Mouse (Mus musculus) forebrain, embryonic 11.5 days (tissue): ENCODE data around the gene Tmem237. TPM values are rescaled to one million over a fixed set of nuclear protein-coding genes. Genes with fewer than 3 reads are reported as not detected.

Experiments used
- ATAC-seq: fragments of 200-750 bp; cut with Nextera tagmentation; replicated peaks from 2 replicates; pipeline ENCODE4 v1.8.0; 2017; ENCODE audit warnings: moderate TSS enrichment; ENCODE audit not compliant: low FRiP score
- DNase-seq: peaks from one replicate; pipeline ENCODE4 v3.0.0-alpha.2; 2017; ENCODE audit warnings: low spot score
- H3K27ac ChIP-seq: fragments of 300-500 bp; sonication (generic); 2 replicates; pipeline ENCODE4 v1.5.1; 2014; ENCODE audit warnings: low read depth, low read length
- H3K27me3 ChIP-seq: fragments of 300-500 bp; sonication (generic); 2 replicates; pipeline ENCODE4 v1.6.1; 2014; ENCODE audit warnings: mild to moderate bottlenecking, low read length, mixed read lengths; ENCODE audit not compliant: control insufficient read depth, insufficient read depth
- H3K36me3 ChIP-seq: fragments of 300-500 bp; sonication (generic); 2 replicates; pipeline ENCODE4 v1.6.1; 2014; ENCODE audit warnings: mild to moderate bottlenecking, low read length, moderate library complexity, mixed read lengths; ENCODE audit not compliant: control insufficient read depth, insufficient read depth
- H3K4me1 ChIP-seq: fragments of 300-500 bp; sonication (generic); replicated peaks from 2 replicates; pipeline ENCODE4 v1.6.1; 2014; ENCODE audit warnings: low read length, mixed read lengths; ENCODE audit not compliant: control insufficient read depth, insufficient read depth
- H3K4me2 ChIP-seq: fragments of 300-500 bp; sonication (generic); 2 replicates; pipeline ENCODE4 v1.6.1; 2014; ENCODE audit warnings: low read depth, mild to moderate bottlenecking, low read length, moderate library complexity, mixed read lengths; ENCODE audit not compliant: severe bottlenecking
- H3K4me3 ChIP-seq: fragments of 300-500 bp; sonication (generic); 2 replicates; pipeline ENCODE4 v1.5.1; 2014; ENCODE audit warnings: low read depth, low read length
- H3K9ac ChIP-seq: fragments of 300-500 bp; sonication (generic); 2 replicates; pipeline ENCODE4 v1.6.1; 2014; ENCODE audit warnings: low read length
- H3K9me3 ChIP-seq: fragments of 300-500 bp; sonication (generic); 2 replicates; pipeline ENCODE4 v1.6.1; 2016; ENCODE audit warnings: low read length, mixed read lengths; ENCODE audit not compliant: control insufficient read depth
- WGBS: fragments of 180-500 bp; shearing (Covaris S2); extraction: QIAGEN DNeasy Blood & Tissue Kit; methylation state at CpG from one replicate; pipeline ENCODE4 v1.1.7; 2014; 5-methylcytosine and 5-hydroxymethylcytosine counted together
- polyA plus RNA-seq: library from polyadenylated mRNA; unstranded; fragments of >200 nt; fragmentation: Nextera tagmentation; extraction: Ambion mirVana; gene quantifications from 2 replicates; pipeline ENCODE4 v1.2.1, GENCODE M21; 2014

Tmem237 gene
- 54.9 TPM in 2 replicates for polyA plus RNA-seq

DNA sequence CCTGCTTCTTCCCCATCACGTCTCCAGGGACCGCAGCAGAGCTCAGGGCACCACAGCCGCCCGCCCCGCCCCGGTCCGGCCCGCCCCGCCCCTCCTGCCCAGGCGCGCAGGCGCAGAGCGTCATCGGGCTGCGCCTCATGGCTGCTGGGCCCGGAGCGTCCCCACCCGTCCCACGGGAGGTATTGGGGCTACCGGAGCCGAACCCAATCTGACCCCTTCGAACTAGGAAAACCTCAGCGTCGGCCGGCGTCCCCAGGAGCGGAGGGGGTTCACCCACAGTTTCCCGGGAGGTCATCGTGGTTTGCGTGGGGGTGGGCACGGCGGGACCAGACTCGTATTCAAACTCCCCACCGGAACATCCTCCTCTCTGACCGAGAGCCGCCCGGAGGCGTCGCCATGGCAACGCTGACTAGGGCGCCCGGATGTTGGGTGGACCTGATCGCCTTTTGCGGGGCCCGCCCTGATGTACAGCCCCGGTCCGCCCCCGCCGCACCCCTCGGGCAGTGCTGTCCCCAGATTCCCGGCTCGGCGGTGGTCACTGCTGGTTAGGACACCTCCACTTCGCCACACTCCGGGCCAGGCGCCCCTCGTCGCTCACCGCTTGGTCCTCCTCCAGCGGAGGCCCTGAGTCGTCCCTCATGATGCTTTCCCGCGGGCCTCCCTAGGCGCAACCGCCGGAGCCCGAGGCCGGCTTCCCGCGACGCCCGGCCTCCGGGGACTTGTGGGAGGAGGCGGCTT, at the start of gene Tmem237:
Gene Tmem237, minus strand, starts transcription at position 689 of the 738 bp plus-strand sequence.
- peak within 1 kb of the TSS; percentile 81 for H3K27ac ChIP-seq
- WGBS: under 1% methylated on average over 72 of the region's 74 CpGs
- no peaks in the 10 kb centered on the region for H3K9me3 ChIP-seq
- no peaks in the 10 kb centered on the region for H3K4me1 ChIP-seq
- no peaks in the 10 kb centered on the region for H3K27me3 ChIP-seq
- H3K4me3 ChIP-seq: peak within 1 kb of the TSS; percentile 68
- no peaks in the 10 kb centered on the region for H3K36me3 ChIP-seq
- DNase-seq (peak; percentile 96), ATAC-seq (peak; percentile 98)
- H3K9ac ChIP-seq: peak within 1 kb of the TSS; percentile 97
- peak within 1 kb of the TSS; percentile 94 for H3K4me2 ChIP-seq

DNA sequence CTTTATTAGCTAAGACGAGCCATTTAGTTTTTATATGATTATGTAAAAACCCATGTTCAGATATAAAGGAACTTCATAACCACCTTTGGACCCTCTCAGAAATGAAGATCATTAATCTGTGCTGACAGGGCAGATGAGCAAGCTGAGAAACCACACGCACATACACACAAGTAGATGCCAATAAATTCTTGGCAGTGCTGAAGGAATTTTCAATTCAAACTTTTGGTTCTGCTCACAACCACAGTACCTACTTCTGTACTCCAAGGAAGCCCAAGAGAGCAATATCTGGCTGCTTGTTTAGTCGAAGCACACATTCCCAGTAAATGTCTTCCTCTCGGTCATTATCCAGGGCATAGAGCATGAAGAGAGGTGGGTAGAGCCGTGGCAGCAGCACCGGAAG, 49.4 kb upstream of the Tmem237 start:
- Histone ChIP-seq H3K27ac (no peak overlapping the region), H3K4me1 (no peaks in the 10 kb centered on the region), H3K27me3 (no peaks in the 10 kb centered on the region), H3K9me3 (no peaks in the 10 kb centered on the region), H3K9ac (no peak overlapping the region), H3K4me2 (no peak overlapping the region), H3K4me3 (no peak overlapping the region), H3K36me3 (peaks cover 2% of the 10 kb centered on the region; the same call in 1 of the 2 replicates)
- DNase-seq (no peak), ATAC-seq (no peak)
- WGBS: 89% methylated on average over 6 of the region's 6 CpGs

DNA sequence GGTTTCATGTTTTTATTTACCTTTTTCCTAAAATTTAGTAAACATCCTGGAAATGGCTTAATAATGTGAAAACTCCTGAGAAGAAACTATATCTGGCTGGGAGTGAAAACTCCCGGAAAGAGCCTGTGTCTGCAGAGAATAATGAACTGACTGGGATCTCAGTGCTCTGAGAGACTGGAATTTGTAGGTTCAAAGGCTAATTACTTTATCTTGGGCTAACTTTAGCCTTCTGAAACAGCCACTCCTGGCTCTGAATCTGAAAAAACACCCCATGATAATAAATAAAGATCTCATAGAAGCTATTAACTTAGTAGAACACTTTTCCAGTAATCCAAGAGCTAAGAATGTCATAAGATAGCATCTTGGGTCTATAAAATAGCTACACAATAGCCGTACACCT, 48.3 kb upstream of the Tmem237 start:
- Histone ChIP-seq H3K27me3 (no peaks in the 10 kb centered on the region), H3K4me2 (no peak overlapping the region), H3K4me1 (no peaks in the 10 kb centered on the region), H3K27ac (no peak overlapping the region), H3K36me3 (peaks cover 2% of the 10 kb centered on the region; the same call in 1 of the 2 replicates), H3K9ac (no peak overlapping the region), H3K4me3 (no peak overlapping the region), H3K9me3 (no peaks in the 10 kb centered on the region)
- ATAC-seq (no peak), DNase-seq (no peak)
- 83% methylated on average over 2 of the region's 2 CpGs for WGBS

DNA sequence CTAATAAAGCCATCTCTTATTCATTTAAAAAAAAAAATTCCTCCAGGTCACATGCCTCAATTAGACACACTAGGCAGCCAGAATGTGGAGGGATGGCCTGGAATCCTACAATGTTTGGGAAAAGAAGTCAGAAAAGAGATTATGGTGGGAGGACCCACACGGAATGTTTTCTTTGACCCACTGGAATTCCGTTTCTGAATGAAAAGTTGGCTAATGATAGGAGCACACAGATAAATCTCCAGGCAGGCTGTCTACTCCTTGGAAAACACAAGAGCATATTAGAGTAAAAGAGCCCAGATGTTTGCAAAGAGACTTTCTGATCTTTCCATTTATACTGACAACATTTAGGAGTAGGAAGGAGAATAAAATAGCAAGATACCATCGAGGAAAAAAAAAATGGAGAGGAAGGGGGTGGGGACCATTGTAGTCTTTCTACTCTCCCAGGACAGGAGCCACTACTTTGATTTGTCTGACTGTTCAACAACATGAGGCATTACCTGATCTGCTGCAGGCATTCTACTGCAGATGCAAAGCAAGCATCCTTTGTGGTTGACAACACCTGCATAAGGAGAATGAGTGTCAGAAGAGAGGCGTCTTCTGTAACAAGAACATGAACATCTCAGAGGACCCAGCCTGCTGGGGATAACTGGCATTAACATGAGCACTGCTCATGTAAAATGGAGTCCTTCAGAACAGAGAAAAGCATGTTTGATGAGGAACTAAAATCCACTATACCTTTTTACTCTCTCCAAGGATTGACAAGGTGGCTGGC, 47.6 kb upstream of the Tmem237 start:
- Histone ChIP-seq H3K4me1 (no peaks in the 10 kb centered on the region), H3K27ac (no peak overlapping the region), H3K27me3 (no peaks in the 10 kb centered on the region; the same call in 1 of the 2 replicates), H3K9me3 (no peaks in the 10 kb centered on the region), H3K4me2 (no peak overlapping the region), H3K4me3 (no peak overlapping the region), H3K36me3 (peaks cover 2% of the 10 kb centered on the region; the same call in 1 of the 2 replicates), H3K9ac (no peak overlapping the region)
- WGBS: 88% methylated on average over 4 of the region's 4 CpGs
- DNase-seq (no peak), ATAC-seq (no peak)

- no peaks in the 10 kb centered on the region; the same call in 1 of the 2 replicates for H3K27me3 ChIP-seq
- no peak overlapping the region for H3K27ac ChIP-seq
- ATAC-seq (no peak), DNase-seq (no peak)
- H3K9ac ChIP-seq: no peak overlapping the region
- WGBS: 94% methylated on average over 9 of the region's 9 CpGs
- no peak overlapping the region for H3K4me2 ChIP-seq
- no peaks in the 10 kb centered on the region for H3K9me3 ChIP-seq
- H3K4me3 ChIP-seq: no peak overlapping the region
- H3K4me1 ChIP-seq: no peaks in the 10 kb centered on the region
- peaks cover 2% of the 10 kb centered on the region; the same call in 1 of the 2 replicates for H3K36me3 ChIP-seq
Observed at GRCm38 (mm10) chr1:59166232-59166905, 46.2 kb upstream of the Tmem237 start.

- 27% methylated on average over 5 of the region's 5 CpGs for WGBS
- DNase-seq: no peak
Observed at GRCm38 (mm10) chr1:59163918-59164317, 43.7 kb upstream of the Tmem237 start.

GRCm38 (mm10) chr1:59163030-59163461, 42.8 kb upstream of the Tmem237 start, which contains the start of gene Mpp4:
Gene Mpp4 (minus strand): TSS chr1:59163389.
- Histone ChIP-seq H3K27me3 (no peaks in the 10 kb centered on the region; the same call in 1 of the 2 replicates), H3K27ac (no peak within 1 kb of the TSS), H3K4me1 (no peaks in the 10 kb centered on the region), H3K36me3 (peaks cover 2% of the 10 kb centered on the region; the same call in 1 of the 2 replicates), H3K9ac (no peak within 1 kb of the TSS), H3K4me2 (no peak within 1 kb of the TSS), H3K4me3 (no peak within 1 kb of the TSS), H3K9me3 (no peaks in the 10 kb centered on the region)
- DNase-seq (no peak), ATAC-seq (no peak)
- WGBS: 21% methylated on average over 12 of the region's 12 CpGs

More at GRCm38 (mm10) chr1:59163918-59164317, 43.7 kb upstream of the Tmem237 start:
- Histone ChIP-seq H3K9ac (no peak overlapping the region), H3K9me3 (no peaks in the 10 kb centered on the region), H3K4me1 (no peaks in the 10 kb centered on the region), H3K4me2 (no peak overlapping the region), H3K4me3 (no peak overlapping the region), H3K27me3 (no peaks in the 10 kb centered on the region; the same call in 1 of the 2 replicates), H3K27ac (no peak overlapping the region), H3K36me3 (peaks cover 2% of the 10 kb centered on the region; the same call in 1 of the 2 replicates)
- ATAC-seq: no peak
